Mouse (Mus musculus) CD4-positive, CD25-positive, alpha-beta regulatory T cell, adult 9 weeks (primary cell): ENCODE measurements around the gene Erlin1. TPM values are rescaled to one million over a fixed set of nuclear protein-coding genes. Genes with fewer than 3 reads are reported as not detected.

Source experiments
- polyA plus RNA-seq: library from polyadenylated mRNA; unstranded; fragments of 100-300 nt; shearing (Covaris generic); gene quantifications from one replicate; pipeline ENCODE4 v1.2.1, GENCODE M21; 2017

The Erlin1 gene
- 6.0 TPM for polyA plus RNA-seq

GRCm38 (mm10) chr19:44069121-44069913 is at the start of gene Erlin1:
Gene Erlin1, minus strand, starts transcription at chr19:44069785.

GRCm38 (mm10) chr19:44106831-44107660 is 37.5 kb upstream of the Erlin1 start, which contains the start of gene Chuk:
Gene Chuk, minus strand, starts transcription at chr19:44107480.

DNA sequence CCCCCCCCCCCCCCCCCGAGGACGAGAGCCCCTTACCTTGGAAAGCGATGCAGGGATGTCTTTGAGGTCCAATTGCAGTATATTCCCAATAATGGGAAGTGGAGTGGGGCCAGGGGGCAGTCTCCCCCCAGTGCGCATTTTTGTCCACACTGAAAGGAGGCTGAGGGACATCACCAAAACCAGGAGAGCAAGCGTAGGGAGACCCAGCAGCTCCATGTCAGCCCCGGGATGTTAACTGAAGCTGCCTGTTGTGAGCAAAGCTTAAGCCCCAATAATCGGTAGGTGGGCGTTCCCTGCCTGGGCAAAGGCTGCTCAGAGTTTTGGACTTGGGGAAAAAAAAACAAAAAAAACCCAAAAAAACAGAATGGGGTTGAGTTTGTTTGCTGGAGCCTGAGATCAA is 40.6 kb downstream of the Erlin1 start, which contains the start of gene Cyp2c23:
Gene Cyp2c23, minus strand, starts transcription at position 237 of the 400 bp plus-strand sequence.

DNA sequence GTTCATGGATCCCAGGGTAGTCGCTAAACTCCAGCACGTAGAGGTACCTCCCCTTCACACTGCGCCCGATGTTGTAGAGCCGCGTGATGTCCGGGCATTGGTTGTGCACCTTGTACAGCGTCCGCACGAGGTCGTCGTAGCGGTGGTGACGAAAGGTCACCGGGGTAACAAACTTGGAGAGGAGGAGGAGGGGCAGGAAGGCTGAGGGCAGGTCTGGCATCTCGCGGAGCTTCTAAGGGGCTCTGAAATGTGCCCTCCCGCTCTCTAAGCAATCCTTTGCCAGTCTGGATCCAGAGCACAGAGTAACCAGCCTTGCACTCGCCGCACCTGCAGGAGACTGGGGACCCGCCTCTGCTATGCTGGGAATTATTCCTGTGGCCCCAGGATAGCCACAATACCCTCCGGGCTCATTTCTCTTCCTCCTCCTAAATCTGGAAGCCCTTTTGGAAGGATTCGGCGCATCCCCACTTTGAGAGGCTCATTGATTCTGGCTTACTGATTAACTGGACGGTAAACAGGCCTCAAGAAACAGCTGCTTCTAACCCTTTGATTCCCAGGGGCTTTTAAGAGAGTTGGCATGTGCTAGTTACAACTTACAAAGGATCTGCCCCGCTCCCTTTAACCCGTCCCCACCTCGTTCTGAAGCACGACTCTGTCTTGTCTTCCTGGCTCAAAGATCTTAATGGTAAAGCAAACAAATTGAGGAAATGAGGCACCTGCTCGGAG is 83.4 kb downstream of the Erlin1 start, which contains the start of gene Cpn1:
Gene Cpn1, minus strand, starts transcription at position 488 of the 726 bp plus-strand sequence.

Other genes starting within 250 kb of the Erlin1 start
- 7.3 TPM for gene Dnmbp, start 129.6 kb downstream of the Erlin1 start, polyA plus RNA-seq
- not detected for gene Cpn1, start 83.2 kb downstream of the Erlin1 start, polyA plus RNA-seq
- not detected for gene Cyp2c23, start 40.6 kb downstream of the Erlin1 start, polyA plus RNA-seq
- 25.3 TPM for gene Chuk, start 37.7 kb upstream of the Erlin1 start, polyA plus RNA-seq
- gene Cwf19l1, start 66.1 kb upstream of the Erlin1 start, polyA plus RNA-seq = 45.0 TPM
- gene Bloc1s2, start 76.7 kb upstream of the Erlin1 start, polyA plus RNA-seq = 141 TPM
- not detected for gene Pkd2l1, start 122.7 kb upstream of the Erlin1 start, polyA plus RNA-seq
- not detected for gene Scd3, start 133.5 kb upstream of the Erlin1 start, polyA plus RNA-seq
- gene Scd2, start 223.9 kb upstream of the Erlin1 start, polyA plus RNA-seq = 59.0 TPM